Mouse (Mus musculus) lung, postnatal 25 days (tissue): ENCODE measurements around the gene Hoxb2.
A peak's percentile ranks its signal among the peaks of the same experiment; 100 is the strongest.

Experiments
- DNase-seq: peaks from one replicate; pipeline ENCODE4 v3.0.0; 2022; ENCODE audit warnings: low spot score

The Hoxb2 gene

GRCm38 (mm10) chr11:96316696-96317607 is 33.4 kb upstream of the Hoxb2 start:
- no peak for DNase-seq

DNA sequence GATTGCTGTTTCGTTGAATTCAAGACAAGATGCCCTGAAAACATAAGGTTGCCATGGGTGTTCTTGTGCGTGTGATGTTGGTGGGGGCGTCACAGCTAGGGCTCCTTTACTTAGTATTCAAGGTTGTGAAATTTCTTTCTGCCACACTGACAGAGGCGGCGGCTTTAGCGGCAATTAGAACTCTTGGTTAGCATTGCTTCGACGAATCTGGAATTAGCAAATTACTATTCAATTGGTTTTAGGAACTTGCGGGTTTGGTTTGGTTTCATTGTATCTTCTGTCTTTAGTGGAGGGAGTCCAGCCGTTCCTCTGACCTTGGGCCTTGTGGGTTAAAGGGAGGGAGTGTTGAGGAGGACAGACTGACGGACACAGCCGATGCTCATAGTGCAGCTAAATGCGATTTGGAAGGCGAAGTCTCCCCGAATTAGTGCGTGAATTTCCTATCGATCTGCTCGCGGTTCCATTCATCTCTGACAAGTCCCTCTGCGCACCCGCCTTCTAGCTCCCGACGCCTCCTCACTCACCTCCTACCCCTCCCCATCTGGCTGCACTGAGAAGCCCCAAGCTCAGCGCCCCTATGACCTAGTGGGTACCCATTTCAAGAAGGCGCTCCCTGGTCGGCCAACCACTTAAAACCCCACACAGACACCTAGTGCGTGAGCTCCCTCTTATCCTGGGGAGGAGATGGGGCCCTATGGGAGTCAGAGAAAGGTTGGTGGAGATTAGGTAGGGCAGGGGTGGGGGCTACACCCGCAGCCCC is 32.5 kb upstream of the Hoxb2 start, which contains the start of gene Hoxb4:
Gene Hoxb4 (plus strand): TSS at position 660 of the 760 bp plus-strand sequence.
- no peak for DNase-seq

DNA sequence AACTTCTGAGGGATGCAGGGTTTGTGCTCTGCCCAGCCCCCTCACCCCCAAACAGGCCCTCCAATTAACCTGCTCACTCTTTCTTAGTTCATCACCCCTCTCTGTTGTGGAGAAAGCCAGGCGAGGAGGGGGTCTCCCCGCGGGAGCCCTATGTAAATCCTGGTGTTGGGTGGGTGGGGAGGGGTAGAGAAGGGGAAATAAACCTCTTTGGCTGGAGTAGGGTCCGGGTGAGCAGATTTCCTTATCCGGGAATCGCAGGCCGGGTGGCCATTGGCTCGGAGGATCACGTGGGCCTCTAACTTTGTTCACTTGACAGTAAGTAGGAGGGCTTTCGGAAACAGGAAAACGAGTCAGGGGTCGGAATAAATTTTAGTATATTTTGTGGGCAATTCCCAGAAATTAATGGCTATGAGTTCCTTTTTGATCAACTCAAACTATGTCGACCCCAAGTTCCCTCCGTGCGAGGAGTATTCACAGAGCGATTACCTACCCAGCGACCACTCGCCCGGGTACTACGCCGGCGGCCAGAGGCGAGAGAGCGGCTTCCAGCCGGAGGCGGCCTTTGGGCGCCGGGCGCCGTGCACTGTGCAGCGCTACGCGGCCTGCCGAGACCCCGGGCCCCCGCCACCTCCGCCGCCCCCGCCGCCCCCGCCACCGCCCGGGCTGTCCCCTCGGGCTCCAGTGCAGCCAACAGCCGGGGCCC is 31.8 kb upstream of the Hoxb2 start:
- DNase-seq, result peak; percentile 82

DNA sequence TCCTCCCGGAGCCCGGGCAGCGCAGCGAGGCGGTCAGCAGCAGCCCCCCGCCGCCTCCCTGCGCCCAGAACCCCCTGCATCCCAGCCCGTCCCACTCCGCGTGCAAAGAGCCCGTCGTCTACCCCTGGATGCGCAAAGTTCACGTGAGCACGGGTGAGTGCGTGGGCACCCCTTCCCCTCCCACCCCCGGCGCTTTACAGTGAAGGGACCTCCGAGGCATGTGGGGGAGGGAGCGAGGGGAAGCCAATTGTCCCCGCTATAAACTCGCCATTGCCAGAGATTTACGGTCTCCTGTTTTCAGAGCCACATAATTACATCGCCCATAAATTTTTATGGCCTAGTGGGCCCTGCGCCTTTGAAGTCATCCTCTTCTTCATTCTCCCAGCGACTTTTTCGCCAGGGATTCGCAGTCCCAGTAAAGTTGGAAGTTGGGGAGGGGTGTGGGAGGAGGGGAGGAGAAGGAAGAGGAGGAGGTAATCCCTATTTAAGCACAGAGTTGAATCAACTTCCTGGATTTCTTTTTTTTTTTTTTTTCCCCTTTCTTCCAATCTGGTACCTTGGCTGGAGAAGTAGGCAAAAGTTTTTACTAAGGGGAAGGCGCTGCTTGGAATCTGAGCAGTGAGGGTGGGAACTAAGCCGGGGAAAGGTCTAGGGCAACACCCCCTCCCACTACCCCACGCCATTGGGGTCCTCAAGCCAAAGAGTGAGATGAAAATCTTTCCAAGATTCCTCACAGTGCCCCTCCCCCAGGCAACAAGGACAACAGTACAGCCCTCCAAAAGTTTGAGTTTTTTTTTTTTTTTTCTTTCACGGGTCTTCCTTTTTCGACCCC is 31.0 kb upstream of the Hoxb2 start:
- DNase-seq, result no peak

- DNase-seq, result no peak
Measured at GRCm38 (mm10) chr11:96319910-96320309, 30.4 kb upstream of the Hoxb2 start.

- DNase-seq, result no peak
Measured at GRCm38 (mm10) chr11:96320688-96321087, 29.6 kb upstream of the Hoxb2 start.

- DNase-seq, result no peak
Measured at GRCm38 (mm10) chr11:96321846-96322245, 28.5 kb upstream of the Hoxb2 start.

- DNase-seq, result no peak
Measured at GRCm38 (mm10) chr11:96322738-96323137, 27.6 kb upstream of the Hoxb2 start.

DNA sequence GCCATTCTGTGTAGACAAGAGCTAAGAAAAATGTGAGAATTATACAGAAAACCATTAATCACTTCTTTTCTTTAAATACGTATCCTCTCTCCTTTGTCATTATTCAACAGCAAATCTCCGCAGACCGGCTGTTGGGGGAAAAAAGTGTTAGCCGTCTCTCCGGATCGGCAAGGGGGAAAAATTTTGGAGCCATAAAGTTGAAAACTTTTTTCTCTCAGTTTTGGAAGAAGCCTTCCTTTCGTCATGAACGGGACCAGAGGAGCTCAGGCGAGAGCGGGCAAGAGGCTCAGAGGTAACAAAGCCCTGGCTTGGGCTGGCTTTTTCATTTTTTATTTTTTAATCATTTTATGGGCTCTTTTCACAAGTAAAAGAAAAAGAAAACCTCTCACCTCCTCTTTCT is 27.2 kb upstream of the Hoxb2 start, which contains the start of gene Hoxb3:
Gene Hoxb3 (plus strand): TSS at position 173 of the 400 bp plus-strand sequence.
- DNase-seq, result no peak

- no peak for DNase-seq
Measured at GRCm38 (mm10) chr11:96324125-96324524, 26.2 kb upstream of the Hoxb2 start.

GRCm38 (mm10) chr11:96324965-96325364 is 25.4 kb upstream of the Hoxb2 start:
- DNase-seq, result no peak

DNA sequence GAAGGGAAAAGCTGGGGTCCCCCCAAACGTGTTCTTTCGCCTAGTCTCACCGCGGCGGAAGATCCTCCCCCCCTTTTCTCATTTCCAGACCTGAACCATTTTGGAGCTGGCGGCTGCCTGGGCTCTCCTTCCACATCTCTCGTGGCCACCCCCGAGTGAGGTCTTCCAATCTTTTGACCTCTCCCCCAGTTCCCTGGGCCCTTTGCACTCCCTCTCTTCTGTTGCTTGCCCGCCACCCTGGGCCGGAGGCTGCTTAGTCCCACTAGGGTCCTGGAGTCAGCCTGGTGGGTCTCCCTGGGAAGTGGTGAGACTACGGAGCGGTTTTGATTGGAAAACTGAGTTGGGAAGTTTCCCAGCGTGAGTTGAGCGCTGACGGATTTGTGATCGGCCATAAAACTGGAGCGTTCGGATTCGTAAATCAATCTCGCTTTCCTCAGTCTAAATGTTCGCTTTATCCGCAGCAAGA is 24.5 kb upstream of the Hoxb2 start:
- DNase-seq, result no peak

DNA sequence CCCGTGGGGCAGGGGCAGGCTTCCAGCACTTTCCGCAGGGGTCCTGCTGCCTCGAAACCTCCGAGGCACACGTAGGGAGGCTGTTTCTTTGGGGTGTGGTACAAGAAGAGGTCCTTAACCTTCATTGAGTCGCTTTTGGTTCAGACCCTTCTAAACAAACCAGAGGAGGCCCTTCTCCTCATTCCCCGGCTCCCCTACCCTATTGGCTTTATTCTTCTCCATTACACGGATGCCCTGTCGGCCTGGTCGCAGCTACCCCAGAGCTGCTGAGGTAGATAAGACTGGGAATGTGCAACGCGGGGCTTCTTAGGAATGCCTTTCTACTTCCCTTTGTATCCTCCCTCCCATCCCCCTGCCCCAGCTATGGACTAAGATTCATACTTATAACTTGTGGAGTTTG is 23.6 kb upstream of the Hoxb2 start:
- DNase-seq, result no peak

DNA sequence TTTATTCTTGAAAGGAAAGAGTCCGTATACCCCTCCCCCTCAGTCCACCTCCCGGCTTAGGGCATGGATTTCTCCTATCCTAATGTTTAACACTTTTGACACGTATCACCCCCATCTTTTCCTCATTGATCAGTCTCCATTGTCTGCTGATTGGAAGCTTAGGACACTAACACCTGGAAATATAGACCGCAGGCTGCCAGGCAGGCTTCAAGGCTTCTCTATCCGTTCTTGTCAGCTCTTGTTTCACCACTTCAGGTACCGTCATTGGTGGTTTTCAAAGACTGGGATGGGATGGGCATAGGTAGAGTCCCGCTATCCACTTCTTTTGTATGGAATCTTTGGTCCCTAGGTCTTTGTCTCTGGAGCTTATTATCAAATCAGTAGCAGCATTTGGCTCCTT is 23.2 kb upstream of the Hoxb2 start:
- DNase-seq, result no peak

DNA sequence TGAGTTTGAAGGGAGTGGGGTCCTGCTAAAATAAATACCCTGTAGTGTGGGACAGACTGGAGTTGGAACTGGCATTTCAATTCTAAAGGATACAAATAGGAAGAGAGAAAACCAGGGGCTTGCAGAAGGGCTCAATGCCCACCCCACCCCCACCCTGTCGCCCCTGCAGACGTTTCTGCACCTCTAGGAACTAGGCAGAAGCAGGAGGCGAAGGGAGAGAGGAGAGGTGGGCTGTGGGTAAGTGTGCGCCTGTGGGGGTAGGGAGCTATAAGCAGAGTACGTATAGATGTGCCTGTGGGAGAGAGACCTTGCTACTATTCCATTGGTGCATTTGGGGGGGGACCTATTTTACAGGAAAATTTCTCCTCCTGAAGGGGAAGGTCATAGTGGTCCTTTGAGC is 22.6 kb upstream of the Hoxb2 start:
- DNase-seq, result no peak

GRCm38 (mm10) chr11:96328605-96329004 is 21.7 kb upstream of the Hoxb2 start:
- DNase-seq, result no peak

GRCm38 (mm10) chr11:96332105-96332504 is 18.2 kb upstream of the Hoxb2 start:
- DNase-seq, result no peak

DNA sequence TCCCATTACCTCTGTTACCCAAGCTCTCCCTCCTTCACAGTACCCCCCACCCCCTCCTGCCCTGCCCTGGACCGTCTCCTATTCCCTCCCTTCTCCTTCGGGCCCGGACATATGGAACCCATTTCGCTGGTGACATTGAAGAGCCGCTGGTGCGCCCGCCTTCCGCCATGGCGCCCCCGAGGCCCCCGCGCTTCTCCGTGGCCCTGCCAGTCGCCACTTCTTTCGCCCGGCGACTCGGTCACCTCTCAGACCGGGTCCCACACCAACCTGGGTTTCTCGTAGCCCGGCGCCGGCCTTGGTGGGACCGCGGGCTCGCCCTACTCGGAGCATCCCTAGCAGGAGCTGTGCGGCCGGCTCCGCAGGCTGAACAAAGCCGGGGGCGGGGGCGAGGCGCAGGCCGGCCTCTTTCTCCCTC is 17.7 kb upstream of the Hoxb2 start:
- no peak for DNase-seq

DNA sequence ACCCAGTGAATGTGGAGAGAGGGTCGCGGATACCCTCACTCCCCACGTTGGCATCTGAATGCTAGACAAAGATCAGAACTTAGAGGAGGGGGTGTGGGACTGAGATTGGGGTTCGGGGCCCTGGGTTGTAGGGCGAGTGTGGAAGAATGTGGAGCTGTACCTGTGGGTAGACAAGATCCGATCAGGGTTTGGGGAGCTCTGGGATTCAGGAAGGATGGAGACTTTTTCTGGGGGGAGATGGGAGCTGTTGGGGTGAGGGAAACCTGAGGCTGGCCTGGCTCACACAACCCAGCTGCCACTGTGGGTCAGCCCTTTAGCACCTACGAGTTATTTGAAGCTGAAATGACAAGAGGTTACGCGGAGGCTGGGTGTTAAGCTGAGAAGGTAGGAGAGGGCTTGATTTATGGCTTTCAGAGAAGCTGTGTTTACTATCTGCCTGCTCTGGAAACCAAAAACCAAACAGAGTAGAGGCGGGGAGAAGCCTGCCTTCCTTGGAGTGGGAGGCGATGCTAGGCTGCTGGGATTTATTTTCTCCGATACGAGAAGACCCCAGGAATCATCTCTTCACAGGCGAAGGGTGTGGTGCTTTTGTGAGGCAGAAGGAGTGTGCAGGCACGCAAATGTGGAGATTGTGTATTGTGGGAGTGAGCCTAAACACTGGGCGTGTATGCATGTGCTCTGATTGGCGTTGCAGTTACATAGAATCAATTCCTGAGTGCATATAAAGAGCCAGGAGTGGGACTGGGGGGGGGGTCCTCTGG is 16.9 kb upstream of the Hoxb2 start:
- DNase-seq, result no peak

DNA sequence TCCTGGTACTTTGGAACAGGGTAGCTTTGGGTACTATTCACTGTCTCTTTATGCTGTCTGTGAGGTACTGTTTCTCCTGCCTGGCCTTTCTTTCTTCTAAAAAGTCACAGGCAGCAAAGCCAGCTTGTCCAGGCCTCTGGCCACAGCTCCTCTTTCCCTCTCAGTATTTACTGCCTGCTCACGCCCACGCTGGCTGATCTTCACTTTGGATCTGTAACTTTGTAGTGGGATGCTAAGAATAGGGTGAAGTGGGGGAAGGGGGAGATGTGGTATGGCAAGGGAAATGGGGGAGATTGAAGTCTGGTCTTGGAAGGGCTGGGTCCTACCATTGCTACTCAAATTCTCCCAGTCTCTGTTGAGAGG is 16.3 kb upstream of the Hoxb2 start:
- DNase-seq, result no peak

GRCm38 (mm10) chr11:96334998-96335397 is 15.3 kb upstream of the Hoxb2 start:
- DNase-seq, result no peak
